Mouse (Mus musculus): ENCODE measurements around the gene B230118H07Rik. TPM values are rescaled to one million over a fixed set of nuclear protein-coding genes. Genes with fewer than 3 reads are reported as not detected.
"Not testable (repeated sequence)": the region's sequence is repeated elsewhere in the genome, so short reads cannot be mapped to it uniquely, and the experiment has no call there.

B230118H07Rik gene
- polyA plus RNA-seq, 1 experiment from 2014 or later, result 57.2 TPM

DNA sequence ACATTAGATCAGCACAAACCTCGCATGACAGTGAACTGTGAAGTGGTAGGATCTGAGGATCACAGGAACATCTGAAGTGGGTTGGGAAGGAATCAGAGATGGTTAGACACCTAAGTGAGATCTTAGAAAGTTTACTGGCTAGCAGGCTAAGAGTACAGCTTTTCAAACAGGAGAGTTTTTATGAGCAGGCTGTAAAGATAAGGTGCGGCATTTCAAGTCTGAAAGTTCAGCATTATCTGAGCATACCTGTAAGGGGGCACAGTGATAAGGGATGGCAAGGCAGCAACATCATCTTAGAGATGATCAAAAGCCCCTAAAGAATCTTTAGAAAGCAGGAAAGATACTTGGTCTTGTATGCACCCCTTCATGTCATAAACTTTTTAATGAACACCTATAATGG is 81.8 kb downstream of the B230118H07Rik start:
- WGBS, result 58% methylated on average over 2 of the region's 2 CpGs

DNA sequence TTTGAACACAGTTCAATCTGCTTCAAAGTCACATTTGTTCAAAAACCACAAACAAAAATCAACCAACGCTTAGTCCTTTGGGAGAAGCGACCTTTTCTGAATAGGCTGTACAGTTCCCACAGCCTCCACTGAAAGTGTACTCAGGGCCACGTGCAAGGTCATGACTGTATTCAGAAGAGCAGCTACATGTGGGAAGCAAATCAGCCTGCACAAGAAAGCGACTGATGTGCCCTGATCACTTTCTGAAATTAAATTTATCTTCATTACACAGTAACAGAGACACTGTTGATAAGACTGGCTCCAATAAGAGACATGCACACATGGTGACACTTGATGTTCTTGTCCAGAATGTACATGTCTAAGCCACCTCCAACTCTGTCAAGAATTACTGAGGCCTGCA is 85.6 kb downstream of the B230118H07Rik start:
- no peak for ATAC-seq
- Histone ChIP-seq H3K27ac (no peak overlapping the region), H3K9me3 (no peaks in the 10 kb centered on the region), H3K36me3 (no peaks in the 10 kb centered on the region), H3K4me1 (replicated peaks) (no peaks in the 10 kb centered on the region), H3K9ac (no peak overlapping the region), H3K4me3 (replicated peaks) (no peak overlapping the region), H3K4me2 (replicated peaks) (no peak overlapping the region), H3K27me3 (replicated peaks) (no peaks in the 10 kb centered on the region)
- 86% methylated on average over 4 of the region's 4 CpGs for WGBS

More for the DNA sequence above, 81.8 kb downstream of the B230118H07Rik start:
- H3K4me1 ChIP-seq (replicated peaks), result no peaks in the 10 kb centered on the region
- H3K9me3 ChIP-seq, result no peaks in the 10 kb centered on the region
- ATAC-seq, result peak; percentile 80
- no peak overlapping the region for H3K9ac ChIP-seq
- H3K4me3 ChIP-seq (replicated peaks), result no peak overlapping the region
- H3K4me2 ChIP-seq (replicated peaks), result no peak overlapping the region
- H3K36me3 ChIP-seq, result no peaks in the 10 kb centered on the region
- no peak overlapping the region for H3K27ac ChIP-seq
- no peaks in the 10 kb centered on the region for H3K27me3 ChIP-seq (replicated peaks)

GRCm38 (mm10) chr2:101563206-101563605 is 86.1 kb downstream of the B230118H07Rik start:
- no peaks in the 10 kb centered on the region for H3K36me3 ChIP-seq
- H3K27me3 ChIP-seq (replicated peaks), result no peaks in the 10 kb centered on the region
- no peak overlapping the region for H3K4me3 ChIP-seq (replicated peaks)
- H3K9me3 ChIP-seq, result no peaks in the 10 kb centered on the region
- no peak overlapping the region for H3K9ac ChIP-seq
- no peaks in the 10 kb centered on the region for H3K4me1 ChIP-seq (replicated peaks)
- ATAC-seq, result no peak
- no peak overlapping the region for H3K4me2 ChIP-seq (replicated peaks)
- WGBS, result 75% methylated on average over 6 of the region's 6 CpGs
- H3K27ac ChIP-seq, result no peak overlapping the region

DNA sequence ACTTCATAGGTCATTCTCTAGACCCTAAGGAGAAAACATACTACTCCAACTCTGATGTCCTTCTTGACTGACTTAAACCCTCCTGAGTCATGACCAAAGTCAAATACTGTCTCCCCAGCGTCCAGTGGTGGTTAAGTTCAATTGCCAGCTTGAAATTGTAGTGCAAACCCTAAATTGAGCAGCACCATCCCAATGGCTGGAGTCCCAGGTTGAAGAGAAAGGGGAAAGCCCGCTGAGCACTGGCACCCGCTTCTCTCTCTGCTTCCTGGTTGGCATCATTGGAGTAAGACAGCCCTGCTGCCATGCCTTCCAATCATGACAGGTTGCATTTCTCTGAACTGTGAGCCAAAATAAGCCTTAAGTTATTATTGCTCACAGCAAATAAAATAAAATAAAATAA is 89.9 kb downstream of the B230118H07Rik start:
- Histone ChIP-seq H3K9ac (no peak overlapping the region), H3K4me3 (replicated peaks) (no peak overlapping the region), H3K4me2 (replicated peaks) (no peak overlapping the region), H3K27ac (no peak overlapping the region), H3K9me3 (no peaks in the 10 kb centered on the region), H3K4me1 (replicated peaks) (no peaks in the 10 kb centered on the region), H3K36me3 (no peaks in the 10 kb centered on the region), H3K27me3 (replicated peaks) (no peaks in the 10 kb centered on the region)
- 87% methylated on average over 3 of the region's 3 CpGs for WGBS
- no peak for ATAC-seq

- H3K4me1 ChIP-seq (replicated peaks), result no peaks in the 10 kb centered on the region
- H3K9me3 ChIP-seq, result no peaks in the 10 kb centered on the region
- ATAC-seq, result peak; percentile 36; the same call in 1 of the 2 replicates
- WGBS, result 91% methylated on average over 1 of the region's 1 CpGs
- no peaks in the 10 kb centered on the region for H3K36me3 ChIP-seq
- H3K4me2 ChIP-seq (replicated peaks), result no peak overlapping the region
- no peak overlapping the region for H3K9ac ChIP-seq
- no peak overlapping the region for H3K4me3 ChIP-seq (replicated peaks)
- H3K27me3 ChIP-seq (replicated peaks), result no peaks in the 10 kb centered on the region
- H3K27ac ChIP-seq, result no peak overlapping the region
Measured at GRCm38 (mm10) chr2:101555886-101556285, 93.4 kb downstream of the B230118H07Rik start.

- no peak for ATAC-seq
Measured at GRCm38 (mm10) chr2:101553851-101554250, 95.5 kb downstream of the B230118H07Rik start.

DNA sequence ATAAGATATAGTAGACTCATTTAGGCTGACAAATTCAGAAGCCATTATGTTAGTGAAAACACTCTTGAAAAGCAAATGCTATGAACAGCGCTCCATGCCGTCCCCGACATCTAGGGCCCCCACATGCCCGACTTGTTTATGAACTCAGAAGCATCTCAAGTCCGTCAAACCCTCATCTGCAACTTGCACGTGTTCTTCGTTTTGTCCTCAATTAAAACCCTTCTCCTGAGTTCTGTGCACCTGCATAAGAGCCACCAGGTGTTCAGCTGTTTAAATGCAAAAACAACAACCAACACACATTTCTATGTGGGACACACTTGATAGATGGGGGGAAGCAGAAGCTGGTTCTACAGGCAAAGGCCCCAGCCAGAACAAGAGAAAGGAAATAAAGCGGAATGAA is 97.0 kb downstream of the B230118H07Rik start:
- no peak overlapping the region for H3K4me2 ChIP-seq (replicated peaks)
- no peak for ATAC-seq
- 85% methylated on average over 8 of the region's 8 CpGs for WGBS

More at GRCm38 (mm10) chr2:101553851-101554250, 95.5 kb downstream of the B230118H07Rik start:
- H3K9me3 ChIP-seq, result no peaks in the 10 kb centered on the region
- WGBS, result 71% methylated on average over 5 of the region's 5 CpGs
- no peak overlapping the region for H3K27ac ChIP-seq
- H3K36me3 ChIP-seq, result no peaks in the 10 kb centered on the region
- H3K27me3 ChIP-seq (replicated peaks), result no peaks in the 10 kb centered on the region
- no peak overlapping the region for H3K4me2 ChIP-seq (replicated peaks)
- H3K9ac ChIP-seq, result no peak overlapping the region
- no peak overlapping the region for H3K4me3 ChIP-seq (replicated peaks)
- H3K4me1 ChIP-seq (replicated peaks), result no peaks in the 10 kb centered on the region

GRCm38 (mm10) chr2:101551026-101551719 is 98.2 kb downstream of the B230118H07Rik start:
- no peaks in the 10 kb centered on the region for H3K4me1 ChIP-seq (replicated peaks)
- H3K27ac ChIP-seq, result no peak overlapping the region
- H3K9me3 ChIP-seq, result no peaks in the 10 kb centered on the region
- no peaks in the 10 kb centered on the region for H3K27me3 ChIP-seq (replicated peaks)
- no peak overlapping the region for H3K4me3 ChIP-seq (replicated peaks)
- no peak overlapping the region for H3K9ac ChIP-seq
- no peaks in the 10 kb centered on the region for H3K36me3 ChIP-seq
- 78% methylated on average over 6 of the region's 6 CpGs for WGBS
- no peak for ATAC-seq
- H3K4me2 ChIP-seq (replicated peaks), result no peak overlapping the region

More for the DNA sequence above, 97.0 kb downstream of the B230118H07Rik start:
- Histone ChIP-seq H3K9ac (no peak overlapping the region), H3K27ac (no peak overlapping the region), H3K36me3 (no peaks in the 10 kb centered on the region), H3K4me3 (replicated peaks) (no peak overlapping the region), H3K9me3 (no peaks in the 10 kb centered on the region), H3K4me1 (replicated peaks) (no peaks in the 10 kb centered on the region), H3K27me3 (replicated peaks) (no peaks in the 10 kb centered on the region)

GRCm38 (mm10) chr2:101550176-101550575 is 99.2 kb downstream of the B230118H07Rik start:
- Histone ChIP-seq H3K9me3 (no peaks in the 10 kb centered on the region), H3K36me3 (no peaks in the 10 kb centered on the region), H3K4me3 (replicated peaks) (no peak overlapping the region), H3K27ac (no peak overlapping the region), H3K27me3 (replicated peaks) (no peaks in the 10 kb centered on the region), H3K4me1 (replicated peaks) (no peaks in the 10 kb centered on the region), H3K9ac (no peak overlapping the region), H3K4me2 (replicated peaks) (no peak overlapping the region)
- ATAC-seq, result no peak
- WGBS, result 58% methylated on average over 2 of the region's 2 CpGs

- H3K4me3 ChIP-seq (replicated peaks), result no peak overlapping the region
- H3K4me1 ChIP-seq (replicated peaks), result no peaks in the 10 kb centered on the region
- H3K27me3 ChIP-seq (replicated peaks), result no peaks in the 10 kb centered on the region
- ATAC-seq, result no peak
- H3K36me3 ChIP-seq, result no peaks in the 10 kb centered on the region
- no peaks in the 10 kb centered on the region for H3K9me3 ChIP-seq
- no peak overlapping the region for H3K4me2 ChIP-seq (replicated peaks)
- no peak overlapping the region for H3K9ac ChIP-seq
- WGBS, result 86% methylated on average over 6 of the region's 6 CpGs
- no peak overlapping the region for H3K27ac ChIP-seq
Measured at GRCm38 (mm10) chr2:101548866-101549265, 100.5 kb downstream of the B230118H07Rik start.

GRCm38 (mm10) chr2:101545593-101545992 is 103.7 kb downstream of the B230118H07Rik start:
- Histone ChIP-seq H3K9me3 (no peaks in the 10 kb centered on the region), H3K4me3 (replicated peaks) (no peak overlapping the region), H3K9ac (no peak overlapping the region), H3K4me2 (replicated peaks) (no peak overlapping the region), H3K36me3 (no peaks in the 10 kb centered on the region), H3K27ac (no peak overlapping the region), H3K4me1 (replicated peaks) (no peaks in the 10 kb centered on the region), H3K27me3 (replicated peaks) (no peaks in the 10 kb centered on the region)
- WGBS, result 89% methylated on average over 2 of the region's 2 CpGs
- ATAC-seq, result no peak

GRCm38 (mm10) chr2:101543704-101544417 is 105.5 kb downstream of the B230118H07Rik start:
- Histone ChIP-seq H3K9ac (no peak overlapping the region), H3K27ac (no peak overlapping the region), H3K4me1 (replicated peaks) (no peaks in the 10 kb centered on the region), H3K27me3 (replicated peaks) (no peaks in the 10 kb centered on the region), H3K4me2 (replicated peaks) (no peak overlapping the region), H3K36me3 (no peaks in the 10 kb centered on the region), H3K4me3 (replicated peaks) (no peak overlapping the region), H3K9me3 (no peaks in the 10 kb centered on the region)
- no peak for ATAC-seq
- 44% methylated on average over 8 of the region's 8 CpGs for WGBS

- H3K9me3 ChIP-seq; H3K27me3 ChIP-seq (replicated peaks); H3K36me3 ChIP-seq; H3K27ac ChIP-seq; ATAC-seq; H3K9ac ChIP-seq; H3K4me3 ChIP-seq (replicated peaks); H3K4me1 ChIP-seq (replicated peaks); H3K4me2 ChIP-seq (replicated peaks): not testable (repeated sequence)
- 83% methylated on average over 6 of the region's 6 CpGs for WGBS
Measured at GRCm38 (mm10) chr2:101536887-101537286, 112.4 kb downstream of the B230118H07Rik start.

Measured in intestine, embryonic 15.5 days (tissue).